Mouse (Mus musculus): ENCODE results near the gene Gm20538. TPM values are rescaled to one million over a fixed set of nuclear protein-coding genes. Genes with fewer than 3 reads are reported as not detected.

Gene Gm20538
- polyA plus RNA-seq, 1 experiment from 2014 or later: not detected

GRCm38 (mm10) chr19:44502741-44503140, 49.9 kb downstream of the Gm20538 start:
- ATAC-seq: no peak
- no peak overlapping the region for H3K9ac ChIP-seq
- H3K4me2 ChIP-seq: no peak overlapping the region
- 62% methylated on average over 4 of the region's 4 CpGs for WGBS (ENCODE audit: insufficient replicate concordance)
- H3K36me3 ChIP-seq: no peaks in the 10 kb centered on the region
- no peaks in the 10 kb centered on the region for H3K4me1 ChIP-seq
- no peaks in the 10 kb centered on the region for H3K9me3 ChIP-seq (replicated peaks)
- H3K27ac ChIP-seq: no peak overlapping the region
- H3K4me3 ChIP-seq: no peak overlapping the region
- H3K27me3 ChIP-seq (replicated peaks): peaks cover 85% of the 10 kb centered on the region

DNA sequence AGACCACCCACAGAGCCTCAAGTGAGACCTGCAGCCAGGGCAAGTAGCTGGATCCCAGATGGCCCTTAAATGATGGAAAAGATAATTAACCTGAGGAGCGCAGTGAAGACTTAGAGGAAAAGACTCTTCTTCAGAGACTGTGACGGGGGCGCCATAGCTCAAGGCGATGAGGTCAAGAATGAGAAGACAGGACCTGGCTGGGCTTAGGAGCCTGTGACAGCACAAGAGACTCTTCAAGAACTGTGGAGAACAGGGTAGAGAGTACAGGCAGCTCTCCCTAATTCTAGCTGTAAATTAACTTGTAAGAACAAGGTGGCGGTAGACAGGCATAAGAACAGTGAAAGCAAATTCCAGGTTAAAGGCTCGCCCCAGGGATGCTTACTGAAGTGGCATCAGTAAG, 50.7 kb downstream of the Gm20538 start:
- ATAC-seq: no peak
- WGBS (ENCODE audit: insufficient replicate concordance): 70% methylated on average over 6 of the region's 6 CpGs
- Histone ChIP-seq H3K9me3 (replicated peaks) (no peaks in the 10 kb centered on the region), H3K27ac (no peak overlapping the region), H3K36me3 (no peaks in the 10 kb centered on the region), H3K4me2 (no peak overlapping the region), H3K4me3 (no peak overlapping the region), H3K27me3 (replicated peaks) (peaks cover 85% of the 10 kb centered on the region), H3K9ac (no peak overlapping the region), H3K4me1 (no peaks in the 10 kb centered on the region)

GRCm38 (mm10) chr19:44500240-44500639, 52.4 kb downstream of the Gm20538 start:
- ATAC-seq: no peak
- Histone ChIP-seq H3K9ac (no peak overlapping the region), H3K4me3 (no peak overlapping the region), H3K4me1 (0 out of 2 replicates have a peak, but pooled peaks cover 4% of the 10 kb centered on the region), H3K9me3 (replicated peaks) (no peaks in the 10 kb centered on the region), H3K27ac (no peak overlapping the region), H3K27me3 (replicated peaks) (peaks cover 81% of the 10 kb centered on the region), H3K4me2 (no peak overlapping the region), H3K36me3 (no peaks in the 10 kb centered on the region)
- WGBS (ENCODE audit: insufficient replicate concordance): 60% methylated on average over 5 of the region's 5 CpGs

DNA sequence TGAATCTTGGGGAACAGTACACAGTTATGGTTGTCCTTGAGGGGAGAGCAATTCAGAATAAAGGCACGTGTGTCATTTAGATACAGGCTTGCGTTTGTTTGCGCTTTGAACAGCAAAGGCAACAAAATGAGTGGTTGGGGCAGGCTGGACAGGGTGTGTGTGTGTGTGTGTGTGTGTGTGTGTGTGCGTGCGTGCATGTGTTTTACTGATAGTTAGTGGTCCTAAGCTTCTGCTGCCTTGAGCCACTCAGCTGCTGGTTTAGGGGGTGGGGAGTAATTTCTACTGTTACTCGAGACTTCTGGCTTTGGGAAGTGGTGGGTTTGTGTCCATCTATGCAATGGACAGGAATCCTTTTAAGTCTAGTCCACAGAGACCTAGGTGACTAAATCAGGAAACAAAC, 53.7 kb downstream of the Gm20538 start:
- Histone ChIP-seq H3K36me3 (no peaks in the 10 kb centered on the region), H3K9me3 (replicated peaks) (no peaks in the 10 kb centered on the region), H3K4me3 (no peak overlapping the region), H3K27me3 (replicated peaks) (peaks cover 84% of the 10 kb centered on the region), H3K4me2 (no peak overlapping the region), H3K27ac (no peak overlapping the region), H3K9ac (no peak overlapping the region), H3K4me1 (0 out of 2 replicates have a peak, but pooled peaks cover 4% of the 10 kb centered on the region)
- 52% methylated on average over 6 of the region's 6 CpGs for WGBS (ENCODE audit: insufficient replicate concordance)
- ATAC-seq: no peak

DNA sequence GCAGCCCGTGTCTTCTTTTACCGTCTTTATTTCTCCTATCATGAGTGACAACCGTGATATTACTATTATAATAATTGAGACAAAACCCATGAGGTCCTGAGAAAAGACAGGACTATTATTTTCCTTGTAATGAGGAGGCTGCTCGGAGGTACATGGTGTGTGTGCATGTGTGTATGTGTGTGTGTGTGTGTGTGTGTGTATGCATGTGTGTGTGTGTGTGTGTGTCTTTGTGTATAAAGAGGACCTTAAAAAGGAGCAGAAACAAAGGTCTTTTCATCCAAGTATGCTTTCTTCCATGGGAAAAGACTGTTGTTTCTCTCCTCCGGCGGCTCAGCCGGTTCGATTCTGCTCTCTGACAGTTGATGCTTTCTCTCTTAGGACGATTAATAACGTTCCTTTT, 55.7 kb downstream of the Gm20538 start:
- Histone ChIP-seq H3K9me3 (replicated peaks) (no peaks in the 10 kb centered on the region), H3K4me1 (0 out of 2 replicates have a peak, but pooled peaks cover 4% of the 10 kb centered on the region), H3K4me2 (no peak overlapping the region), H3K9ac (no peak overlapping the region), H3K36me3 (no peaks in the 10 kb centered on the region), H3K4me3 (no peak overlapping the region), H3K27ac (no peak overlapping the region), H3K27me3 (replicated peaks) (peaks cover 88% of the 10 kb centered on the region)
- WGBS (ENCODE audit: insufficient replicate concordance): 61% methylated on average over 10 of the region's 10 CpGs
- ATAC-seq: no peak

- Histone ChIP-seq H3K36me3 (no peaks in the 10 kb centered on the region), H3K4me1 (0 out of 2 replicates have a peak, but pooled peaks cover 4% of the 10 kb centered on the region), H3K27me3 (replicated peaks) (peaks cover 87% of the 10 kb centered on the region), H3K9ac (no peak overlapping the region), H3K27ac (no peak overlapping the region), H3K4me2 (no peak overlapping the region), H3K4me3 (no peak overlapping the region), H3K9me3 (replicated peaks) (no peaks in the 10 kb centered on the region)
- 11% methylated on average over 8 of the region's 8 CpGs for WGBS (ENCODE audit: insufficient replicate concordance)
- ATAC-seq: no peak
These were observed 56.1 kb downstream of the Gm20538 start for GRCm38 (mm10) chr19:44496511-44496910.

Other genes with a start within 250 kb of the Gm20538 start
- 0.04 TPM in 1 of 2 replicates, not detected in the other for gene Scd4, start 219.7 kb downstream of the Gm20538 start, polyA plus RNA-seq (2016; fragmentation: Nextera tagmentation; extraction: Ambion mirVana)
- 8.1 and 10.1 TPM in 2 replicates for gene Scd1, start 145.0 kb downstream of the Gm20538 start, polyA plus RNA-seq (2016; fragmentation: Nextera tagmentation; extraction: Ambion mirVana)
- gene Wnt8b, start 59.4 kb downstream of the Gm20538 start, polyA plus RNA-seq (2016; fragmentation: Nextera tagmentation; extraction: Ambion mirVana): not detected in 2 replicates
- 0.36 and 0.38 TPM in 2 replicates for gene Sec31b, start 7.0 kb downstream of the Gm20538 start, polyA plus RNA-seq (2016; fragmentation: Nextera tagmentation; extraction: Ambion mirVana)
- gene Ndufb8, start 2.6 kb upstream of the Gm20538 start, polyA plus RNA-seq (2016; fragmentation: Nextera tagmentation; extraction: Ambion mirVana): 381 and 395 TPM in 2 replicates
- gene Hif1an, start 10.0 kb upstream of the Gm20538 start, polyA plus RNA-seq (2016; fragmentation: Nextera tagmentation; extraction: Ambion mirVana): 18.0 and 18.3 TPM in 2 replicates
- gene Pax2, start 203.2 kb upstream of the Gm20538 start, polyA plus RNA-seq (2016; fragmentation: Nextera tagmentation; extraction: Ambion mirVana): not detected in 2 replicates

All from liver, embryonic 12.5 days (tissue).